Mouse (Mus musculus) adrenal gland, postnatal 4 days (tissue): ENCODE results near the gene Smad3. TPM values are rescaled to one million over a fixed set of nuclear protein-coding genes. Genes with fewer than 3 reads are reported as not detected.

ENCODE experiments used
- DNase-seq, 2 experiments: peaks; one replicate each; pipeline ENCODE4 v3.0.0; 2021 to 2022; ENCODE audit warnings: low spot score in 2 of 2, mixed read lengths in 2 of 2
- total RNA-seq, 2 experiments: library from RNA; stranded (reverse); gene quantifications; 2 replicates each; pipeline ENCODE4 v1.2.3; 2021

Smad3 gene
- total RNA-seq, 2 experiments from 2014 or later: 39.6 to 43.5 TPM

DNA sequence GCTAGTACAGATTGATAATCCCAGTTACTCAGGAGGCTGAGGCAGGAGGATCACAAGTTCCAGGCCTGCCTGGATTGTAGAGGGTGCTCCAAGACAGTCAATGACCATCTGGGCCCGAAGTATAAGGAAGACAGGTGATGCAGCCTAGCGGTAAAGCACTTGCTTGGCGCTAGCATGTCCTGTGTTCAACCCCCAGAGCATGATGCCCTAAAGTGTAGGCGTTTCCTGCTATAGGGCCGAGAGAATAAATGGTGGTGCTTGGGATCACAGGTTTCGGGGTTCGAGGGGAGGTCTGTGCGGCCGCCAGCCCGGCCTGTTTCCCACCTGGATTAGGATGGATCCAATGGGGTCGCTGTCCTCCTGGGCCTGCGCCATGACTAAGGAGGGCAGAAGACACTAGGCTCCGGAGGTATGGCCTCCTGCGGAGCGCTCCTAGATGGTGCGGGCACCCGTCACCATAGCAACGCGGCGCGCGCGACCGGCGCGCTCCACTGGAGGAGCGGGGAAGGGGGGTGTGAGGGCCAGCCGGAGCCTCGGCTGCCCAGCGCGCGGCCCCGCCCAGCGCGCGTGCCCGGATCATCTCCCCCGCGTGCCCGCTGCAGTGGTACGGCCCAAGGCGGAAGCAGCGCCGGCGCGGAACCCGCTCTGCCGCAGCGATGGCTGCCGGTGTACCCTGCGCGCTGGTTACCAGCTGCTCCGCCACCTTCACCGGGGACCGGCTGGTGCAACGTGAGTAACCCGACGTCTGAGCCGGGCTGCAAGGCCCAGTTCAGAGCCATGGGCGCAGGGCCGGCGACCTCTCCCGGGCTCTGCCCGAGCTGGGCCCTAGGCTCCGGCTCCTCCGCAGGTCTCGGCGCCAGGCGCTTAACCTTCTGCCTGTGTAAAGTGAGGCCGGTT, 155.5 kb downstream of the Smad3 start, which contains the start of the genes Iqch and Aagab:
Iqch (minus strand) TSS at position 451 of the 897 bp plus-strand sequence.
Aagab (plus strand) TSS at position 618 of the 897 bp plus-strand sequence.
- DNase-seq: peak; percentile 95 to 96

Other genes starting within 250 kb of the Smad3 start
- under 1 TPM in 1 of 2 experiments, not detected in 1; 0.20 TPM for gene Iqch, start 155.5 kb downstream of the Smad3 start, total RNA-seq
- 10 to 100 TPM; 23.8 to 24.6 TPM for gene Aagab, start 155.3 kb downstream of the Smad3 start, total RNA-seq